Mouse (Mus musculus): ENCODE measurements around the gene Ccdc85b. TPM values are rescaled to one million over a fixed set of nuclear protein-coding genes. Genes with fewer than 3 reads are reported as not detected.

Gene Ccdc85b
- total RNA-seq, 1 experiment from 2014 or later: 2.8 TPM

- no peak for ATAC-seq (ENCODE audit: extremely low read depth, insufficient number of reproducible peaks, low FRiP score, poor library complexity, severe bottlenecking)
Measured at GRCm38 (mm10) chr19:5483386-5484359, 26.0 kb upstream of the Ccdc85b start.

- no peak for ATAC-seq (ENCODE audit: extremely low read depth, insufficient number of reproducible peaks, low FRiP score, poor library complexity, severe bottlenecking)
Measured at GRCm38 (mm10) chr19:5481398-5481797, 23.7 kb upstream of the Ccdc85b start.

- ATAC-seq (ENCODE audit: extremely low read depth, insufficient number of reproducible peaks, low FRiP score, poor library complexity, severe bottlenecking): no peak
Measured at GRCm38 (mm10) chr19:5480016-5480415, 22.3 kb upstream of the Ccdc85b start.

- ATAC-seq (ENCODE audit: extremely low read depth, insufficient number of reproducible peaks, low FRiP score, poor library complexity, severe bottlenecking): no peak
Measured at GRCm38 (mm10) chr19:5477668-5478300, 20.1 kb upstream of the Ccdc85b start.

GRCm38 (mm10) chr19:5477004-5477667, 19.4 kb upstream of the Ccdc85b start:
- ATAC-seq (ENCODE audit: extremely low read depth, insufficient number of reproducible peaks, low FRiP score, poor library complexity, severe bottlenecking): no peak

- ATAC-seq (ENCODE audit: extremely low read depth, insufficient number of reproducible peaks, low FRiP score, poor library complexity, severe bottlenecking): no peak
Measured at GRCm38 (mm10) chr19:5475069-5475714, 17.5 kb upstream of the Ccdc85b start.

GRCm38 (mm10) chr19:5474281-5475068, 16.8 kb upstream of the Ccdc85b start:
- no peak for ATAC-seq (ENCODE audit: extremely low read depth, insufficient number of reproducible peaks, low FRiP score, poor library complexity, severe bottlenecking)

GRCm38 (mm10) chr19:5473720-5474119, 16.0 kb upstream of the Ccdc85b start, which contains the start of gene Efemp2:
TSS of gene Efemp2 (plus strand) at chr19:5473954.
- no peak for ATAC-seq (ENCODE audit: extremely low read depth, insufficient number of reproducible peaks, low FRiP score, poor library complexity, severe bottlenecking)

- ATAC-seq (ENCODE audit: extremely low read depth, insufficient number of reproducible peaks, low FRiP score, poor library complexity, severe bottlenecking): no peak
Measured at GRCm38 (mm10) chr19:5472857-5473256, 15.2 kb upstream of the Ccdc85b start.

GRCm38 (mm10) chr19:5471846-5472245, 14.2 kb upstream of the Ccdc85b start:
- no peak for ATAC-seq (ENCODE audit: extremely low read depth, insufficient number of reproducible peaks, low FRiP score, poor library complexity, severe bottlenecking)

GRCm38 (mm10) chr19:5468374-5468773, 10.7 kb upstream of the Ccdc85b start, which contains the start of gene Ctsw:
TSS of gene Ctsw (minus strand) at chr19:5468507.
- no peak for ATAC-seq (ENCODE audit: extremely low read depth, insufficient number of reproducible peaks, low FRiP score, poor library complexity, severe bottlenecking)

GRCm38 (mm10) chr19:5466916-5467500, 9.3 kb upstream of the Ccdc85b start:
- no peak for ATAC-seq (ENCODE audit: extremely low read depth, insufficient number of reproducible peaks, low FRiP score, poor library complexity, severe bottlenecking)

GRCm38 (mm10) chr19:5465037-5465436, 7.3 kb upstream of the Ccdc85b start:
- ATAC-seq (ENCODE audit: extremely low read depth, insufficient number of reproducible peaks, low FRiP score, poor library complexity, severe bottlenecking): no peak

- ATAC-seq (ENCODE audit: extremely low read depth, insufficient number of reproducible peaks, low FRiP score, poor library complexity, severe bottlenecking): no peak
Measured at GRCm38 (mm10) chr19:5463791-5464562, 6.3 kb upstream of the Ccdc85b start.

- ATAC-seq (ENCODE audit: extremely low read depth, insufficient number of reproducible peaks, low FRiP score, poor library complexity, severe bottlenecking): no peak
Measured at GRCm38 (mm10) chr19:5463212-5463611, 5.5 kb upstream of the Ccdc85b start.

- no peak for ATAC-seq (ENCODE audit: extremely low read depth, insufficient number of reproducible peaks, low FRiP score, poor library complexity, severe bottlenecking)
Measured at GRCm38 (mm10) chr19:5461411-5461810, 3.7 kb upstream of the Ccdc85b start.

- peak; percentile 70 for ATAC-seq (ENCODE audit: extremely low read depth, insufficient number of reproducible peaks, low FRiP score, poor library complexity, severe bottlenecking)
Measured at GRCm38 (mm10) chr19:5460465-5460911, 2.8 kb upstream of the Ccdc85b start, which contains the start of gene Fibp. TSS of gene Fibp (plus strand) at chr19:5460615.

Data from neutrophil, adult 5-6 weeks (primary cell).